Mouse (Mus musculus): ENCODE data around the gene Tram2. TPM values are rescaled to one million over a fixed set of nuclear protein-coding genes. Genes with fewer than 3 reads are reported as not detected.

The Tram2 gene
- polyA plus RNA-seq (2014; fragmentation: Nextera tagmentation; extraction: Ambion mirVana): 2.6 and 2.8 TPM in 2 replicates

- WGBS: under 1% methylated on average over 33 of the region's 52 CpGs
- Histone ChIP-seq H3K9ac (peak within 1 kb of the TSS; percentile 66), H3K36me3 (replicated peaks; ENCODE audit: control insufficient read depth, insufficient read depth) (no peaks in the 10 kb centered on the region), H3K27me3 (ENCODE audit: control insufficient read depth, insufficient read depth, low read length) (no peaks in the 10 kb centered on the region), H3K4me2 (replicated peaks) (peak within 1 kb of the TSS; percentile 75), H3K9me3 (ENCODE audit: control insufficient read depth, low read length) (no peaks in the 10 kb centered on the region), H3K4me1 (replicated peaks; ENCODE audit: control insufficient read depth, insufficient read depth, low read length) (peaks cover 12% of the 10 kb centered on the region; the same call in 1 of the 2 replicates), H3K27ac (peak within 1 kb of the TSS; percentile 63), H3K4me3 (replicated peaks; ENCODE audit: low read length) (peak within 1 kb of the TSS; percentile 43)
- DNase-seq (ENCODE audit: low spot score): peak; percentile 86
- ATAC-seq (ENCODE audit: low FRiP score): peak; percentile 95
Observed at GRCm38 (mm10) chr1:21079217-21079773, at the start of gene Tram2. Gene Tram2, minus strand, starts transcription at chr1:21079229.

GRCm38 (mm10) chr1:21124713-21125336 lies 45.8 kb upstream of the Tram2 start:
- DNase-seq (ENCODE audit: low spot score): no peak
- Histone ChIP-seq H3K4me3 (replicated peaks; ENCODE audit: low read length) (no peak overlapping the region), H3K9ac (no peak overlapping the region), H3K9me3 (ENCODE audit: control insufficient read depth, low read length) (no peaks in the 10 kb centered on the region), H3K4me2 (replicated peaks) (no peak overlapping the region), H3K36me3 (replicated peaks; ENCODE audit: control insufficient read depth, insufficient read depth) (no peaks in the 10 kb centered on the region), H3K4me1 (replicated peaks; ENCODE audit: control insufficient read depth, insufficient read depth, low read length) (no peaks in the 10 kb centered on the region), H3K27me3 (ENCODE audit: control insufficient read depth, insufficient read depth, low read length) (no peaks in the 10 kb centered on the region), H3K27ac (no peak overlapping the region)
- no peak for ATAC-seq (ENCODE audit: low FRiP score)
- WGBS: 79% methylated on average over 14 of the region's 14 CpGs

GRCm38 (mm10) chr1:21103784-21104183 lies 24.8 kb upstream of the Tram2 start:
- no peak for ATAC-seq (ENCODE audit: low FRiP score)
- H3K4me3 ChIP-seq (replicated peaks; ENCODE audit: low read length): no peak overlapping the region
- 87% methylated on average over 4 of the region's 4 CpGs for WGBS
- DNase-seq (ENCODE audit: low spot score): no peak
- no peak overlapping the region for H3K4me2 ChIP-seq (replicated peaks)
- H3K27me3 ChIP-seq (ENCODE audit: control insufficient read depth, insufficient read depth, low read length): no peaks in the 10 kb centered on the region
- no peak overlapping the region for H3K9ac ChIP-seq
- no peaks in the 10 kb centered on the region for H3K4me1 ChIP-seq (replicated peaks; ENCODE audit: control insufficient read depth, insufficient read depth, low read length)
- H3K27ac ChIP-seq: no peak overlapping the region
- no peaks in the 10 kb centered on the region for H3K36me3 ChIP-seq (replicated peaks; ENCODE audit: control insufficient read depth, insufficient read depth)
- H3K9me3 ChIP-seq (ENCODE audit: control insufficient read depth, low read length): no peaks in the 10 kb centered on the region

GRCm38 (mm10) chr1:21101221-21102006 lies 22.4 kb upstream of the Tram2 start:
- Histone ChIP-seq H3K4me3 (replicated peaks; ENCODE audit: low read length) (no peak overlapping the region), H3K9ac (no peak overlapping the region), H3K4me1 (replicated peaks; ENCODE audit: control insufficient read depth, insufficient read depth, low read length) (no peaks in the 10 kb centered on the region), H3K4me2 (replicated peaks) (no peak overlapping the region), H3K9me3 (ENCODE audit: control insufficient read depth, low read length) (no peaks in the 10 kb centered on the region), H3K36me3 (replicated peaks; ENCODE audit: control insufficient read depth, insufficient read depth) (no peaks in the 10 kb centered on the region), H3K27ac (no peak overlapping the region), H3K27me3 (ENCODE audit: control insufficient read depth, insufficient read depth, low read length) (no peaks in the 10 kb centered on the region)
- DNase-seq (ENCODE audit: low spot score) (peak; percentile 33), ATAC-seq (ENCODE audit: low FRiP score) (no peak)
- 53% methylated on average over 15 of the region's 15 CpGs for WGBS

GRCm38 (mm10) chr1:21100726-21101125 lies 21.7 kb upstream of the Tram2 start:
- ATAC-seq (ENCODE audit: low FRiP score): no peak

GRCm38 (mm10) chr1:21097001-21097989 lies 18.3 kb upstream of the Tram2 start:
- Histone ChIP-seq H3K4me1 (replicated peaks; ENCODE audit: control insufficient read depth, insufficient read depth, low read length) (no peaks in the 10 kb centered on the region), H3K9ac (no peak overlapping the region), H3K36me3 (replicated peaks; ENCODE audit: control insufficient read depth, insufficient read depth) (no peaks in the 10 kb centered on the region), H3K9me3 (ENCODE audit: control insufficient read depth, low read length) (no peaks in the 10 kb centered on the region), H3K27me3 (ENCODE audit: control insufficient read depth, insufficient read depth, low read length) (no peaks in the 10 kb centered on the region), H3K4me3 (replicated peaks; ENCODE audit: low read length) (no peak overlapping the region), H3K4me2 (replicated peaks) (no peak overlapping the region), H3K27ac (no peak overlapping the region)
- ATAC-seq (ENCODE audit: low FRiP score): no peak
- no peak for DNase-seq (ENCODE audit: low spot score)
- 84% methylated on average over 23 of the region's 23 CpGs for WGBS

More at GRCm38 (mm10) chr1:21100726-21101125, 21.7 kb upstream of the Tram2 start:
- Histone ChIP-seq H3K27me3 (ENCODE audit: control insufficient read depth, insufficient read depth, low read length) (no peaks in the 10 kb centered on the region), H3K4me2 (replicated peaks) (no peak overlapping the region), H3K36me3 (replicated peaks; ENCODE audit: control insufficient read depth, insufficient read depth) (no peaks in the 10 kb centered on the region), H3K4me1 (replicated peaks; ENCODE audit: control insufficient read depth, insufficient read depth, low read length) (no peaks in the 10 kb centered on the region), H3K27ac (no peak overlapping the region), H3K9me3 (ENCODE audit: control insufficient read depth, low read length) (no peaks in the 10 kb centered on the region), H3K4me3 (replicated peaks; ENCODE audit: low read length) (no peak overlapping the region), H3K9ac (no peak overlapping the region)
- DNase-seq (ENCODE audit: low spot score): no peak
- WGBS: 89% methylated on average over 4 of the region's 4 CpGs

GRCm38 (mm10) chr1:21094644-21095215 lies 15.7 kb upstream of the Tram2 start:
- no peak for DNase-seq (ENCODE audit: low spot score)
- H3K4me2 ChIP-seq (replicated peaks): no peak overlapping the region
- H3K27ac ChIP-seq: no peak overlapping the region
- H3K36me3 ChIP-seq (replicated peaks; ENCODE audit: control insufficient read depth, insufficient read depth): no peaks in the 10 kb centered on the region
- WGBS: 83% methylated on average over 4 of the region's 4 CpGs
- no peaks in the 10 kb centered on the region for H3K9me3 ChIP-seq (ENCODE audit: control insufficient read depth, low read length)
- H3K27me3 ChIP-seq (ENCODE audit: control insufficient read depth, insufficient read depth, low read length): no peaks in the 10 kb centered on the region
- no peak for ATAC-seq (ENCODE audit: low FRiP score)
- no peaks in the 10 kb centered on the region for H3K4me1 ChIP-seq (replicated peaks; ENCODE audit: control insufficient read depth, insufficient read depth, low read length)
- H3K4me3 ChIP-seq (replicated peaks; ENCODE audit: low read length): no peak overlapping the region
- H3K9ac ChIP-seq: no peak overlapping the region

GRCm38 (mm10) chr1:21089661-21090117 lies 10.7 kb upstream of the Tram2 start:
- Histone ChIP-seq H3K9me3 (ENCODE audit: control insufficient read depth, low read length) (no peaks in the 10 kb centered on the region), H3K36me3 (replicated peaks; ENCODE audit: control insufficient read depth, insufficient read depth) (no peaks in the 10 kb centered on the region), H3K4me2 (replicated peaks) (no peak overlapping the region), H3K27me3 (ENCODE audit: control insufficient read depth, insufficient read depth, low read length) (no peaks in the 10 kb centered on the region), H3K4me3 (replicated peaks; ENCODE audit: low read length) (no peak overlapping the region), H3K27ac (no peak overlapping the region), H3K4me1 (replicated peaks; ENCODE audit: control insufficient read depth, insufficient read depth, low read length) (no peaks in the 10 kb centered on the region), H3K9ac (no peak overlapping the region)
- WGBS: 69% methylated on average over 6 of the region's 6 CpGs
- ATAC-seq (ENCODE audit: low FRiP score) (peak; percentile 34; the same call in 1 of the 2 replicates), DNase-seq (ENCODE audit: low spot score) (no peak)
